Mouse (Mus musculus): ENCODE data around the gene Lgr6. TPM values are rescaled to one million over a fixed set of nuclear protein-coding genes. Genes with fewer than 3 reads are reported as not detected.

Lgr6 gene
- polyA plus RNA-seq, 1 experiment: 2.9 TPM

- H3K27ac ChIP-seq (ENCODE audit: insufficient read depth, low read length): no peak overlapping the region
- no peaks in the 10 kb centered on the region for H3K27me3 ChIP-seq (ENCODE audit: control insufficient read depth, insufficient read depth, low read length)
- 88% methylated on average over 5 of the region's 5 CpGs for WGBS
- H3K4me1 ChIP-seq (ENCODE audit: control insufficient read depth, insufficient read depth, low read length): no peaks in the 10 kb centered on the region
- no peak overlapping the region for H3K4me3 ChIP-seq (replicated peaks; ENCODE audit: insufficient read depth, low read depth, low read length)
- DNase-seq: no peak
- no peak for TF ChIP-seq CTCF (IDR thresholded peaks at IDR 0.05; ENCODE audit: borderline replicate concordance, insufficient read depth, low read depth, low read length)
- TF ChIP-seq POLR2A (IDR thresholded peaks at IDR 0.05; ENCODE audit: borderline replicate concordance, insufficient read depth, low read length): no peak
Observed at GRCm38 (mm10) chr1:135011912-135012311, 93.2 kb downstream of the Lgr6 start.

GRCm38 (mm10) chr1:135009833-135010232 is 95.2 kb downstream of the Lgr6 start:
- 36% methylated on average over 3 of the region's 3 CpGs for WGBS
- Histone ChIP-seq H3K27ac (ENCODE audit: insufficient read depth, low read length) (no peak overlapping the region), H3K27me3 (ENCODE audit: control insufficient read depth, insufficient read depth, low read length) (no peaks in the 10 kb centered on the region), H3K4me3 (replicated peaks; ENCODE audit: insufficient read depth, low read depth, low read length) (no peak overlapping the region), H3K4me1 (ENCODE audit: control insufficient read depth, insufficient read depth, low read length) (no peaks in the 10 kb centered on the region)
- TF ChIP-seq CTCF (IDR thresholded peaks at IDR 0.05; ENCODE audit: borderline replicate concordance, insufficient read depth, low read depth, low read length) (no peak), POLR2A (IDR thresholded peaks at IDR 0.05; ENCODE audit: borderline replicate concordance, insufficient read depth, low read length) (no peak)
- no peak for DNase-seq

- no peak for TF ChIP-seq CTCF (IDR thresholded peaks at IDR 0.05; ENCODE audit: borderline replicate concordance, insufficient read depth, low read depth, low read length)
- TF ChIP-seq POLR2A (IDR thresholded peaks at IDR 0.05; ENCODE audit: borderline replicate concordance, insufficient read depth, low read length): no peak
- H3K4me1 ChIP-seq (ENCODE audit: control insufficient read depth, insufficient read depth, low read length): no peaks in the 10 kb centered on the region
- no peak overlapping the region for H3K27ac ChIP-seq (ENCODE audit: insufficient read depth, low read length)
- 30% methylated on average over 7 of the region's 7 CpGs for WGBS
- H3K4me3 ChIP-seq (replicated peaks; ENCODE audit: insufficient read depth, low read depth, low read length): no peak overlapping the region
- no peak for DNase-seq
- H3K27me3 ChIP-seq (ENCODE audit: control insufficient read depth, insufficient read depth, low read length): no peaks in the 10 kb centered on the region
Observed at GRCm38 (mm10) chr1:135005696-135006095, 99.4 kb downstream of the Lgr6 start.

GRCm38 (mm10) chr1:135003346-135003745 is 101.7 kb downstream of the Lgr6 start:
- no peaks in the 10 kb centered on the region for H3K27me3 ChIP-seq (ENCODE audit: control insufficient read depth, insufficient read depth, low read length)
- WGBS: 40% methylated on average over 4 of the region's 4 CpGs
- no peak overlapping the region for H3K27ac ChIP-seq (ENCODE audit: insufficient read depth, low read length)
- TF ChIP-seq CTCF (IDR thresholded peaks at IDR 0.05; ENCODE audit: borderline replicate concordance, insufficient read depth, low read depth, low read length): no peak
- no peak for TF ChIP-seq POLR2A (IDR thresholded peaks at IDR 0.05; ENCODE audit: borderline replicate concordance, insufficient read depth, low read length)
- H3K4me3 ChIP-seq (replicated peaks; ENCODE audit: insufficient read depth, low read depth, low read length): no peak overlapping the region
- no peaks in the 10 kb centered on the region for H3K4me1 ChIP-seq (ENCODE audit: control insufficient read depth, insufficient read depth, low read length)
- no peak for DNase-seq

- Histone ChIP-seq H3K4me1 (ENCODE audit: control insufficient read depth, insufficient read depth, low read length) (no peaks in the 10 kb centered on the region; the same call in 1 of the 2 replicates), H3K27me3 (ENCODE audit: control insufficient read depth, insufficient read depth, low read length) (no peaks in the 10 kb centered on the region), H3K4me3 (replicated peaks; ENCODE audit: insufficient read depth, low read depth, low read length) (no peak overlapping the region), H3K27ac (ENCODE audit: insufficient read depth, low read length) (no peak overlapping the region)
- WGBS: 88% methylated on average over 9 of the region's 9 CpGs
- TF ChIP-seq CTCF (IDR thresholded peaks at IDR 0.05; ENCODE audit: borderline replicate concordance, insufficient read depth, low read depth, low read length) (no peak), POLR2A (IDR thresholded peaks at IDR 0.05; ENCODE audit: borderline replicate concordance, insufficient read depth, low read length) (no peak)
- DNase-seq: no peak
Observed at GRCm38 (mm10) chr1:135000527-135000926, 104.5 kb downstream of the Lgr6 start.

GRCm38 (mm10) chr1:134998231-134998630 is 106.8 kb downstream of the Lgr6 start:
- no peaks in the 10 kb centered on the region for H3K27me3 ChIP-seq (ENCODE audit: control insufficient read depth, insufficient read depth, low read length)
- 35% methylated on average over 8 of the region's 8 CpGs for WGBS
- TF ChIP-seq POLR2A (IDR thresholded peaks at IDR 0.05; ENCODE audit: borderline replicate concordance, insufficient read depth, low read length) (no peak), CTCF (IDR thresholded peaks at IDR 0.05; ENCODE audit: borderline replicate concordance, insufficient read depth, low read depth, low read length) (no peak)
- peak in 1 of 2 experiments; percentile 25 for DNase-seq
- no peak overlapping the region for H3K27ac ChIP-seq (ENCODE audit: insufficient read depth, low read length)
- H3K4me3 ChIP-seq (replicated peaks; ENCODE audit: insufficient read depth, low read depth, low read length): no peak overlapping the region
- no peaks in the 10 kb centered on the region; the same call in 1 of the 2 replicates for H3K4me1 ChIP-seq (ENCODE audit: control insufficient read depth, insufficient read depth, low read length)

- 72% methylated on average over 5 of the region's 5 CpGs for WGBS
- Histone ChIP-seq H3K27ac (ENCODE audit: insufficient read depth, low read length) (no peak overlapping the region), H3K27me3 (ENCODE audit: control insufficient read depth, insufficient read depth, low read length) (no peaks in the 10 kb centered on the region), H3K4me3 (replicated peaks; ENCODE audit: insufficient read depth, low read depth, low read length) (no peak overlapping the region), H3K4me1 (ENCODE audit: control insufficient read depth, insufficient read depth, low read length) (no peaks in the 10 kb centered on the region; the same call in 1 of the 2 replicates)
- TF ChIP-seq CTCF (IDR thresholded peaks at IDR 0.05; ENCODE audit: borderline replicate concordance, insufficient read depth, low read depth, low read length) (no peak), POLR2A (IDR thresholded peaks at IDR 0.05; ENCODE audit: borderline replicate concordance, insufficient read depth, low read length) (no peak)
- no peak for DNase-seq
Observed at GRCm38 (mm10) chr1:134997568-134997967, 107.5 kb downstream of the Lgr6 start.

- WGBS: 82% methylated on average over 7 of the region's 7 CpGs
- no peaks in the 10 kb centered on the region for H3K27me3 ChIP-seq (ENCODE audit: control insufficient read depth, insufficient read depth, low read length)
Observed at GRCm38 (mm10) chr1:134996471-134996870, 108.6 kb downstream of the Lgr6 start.

More at GRCm38 (mm10) chr1:134996471-134996870, 108.6 kb downstream of the Lgr6 start:
- Histone ChIP-seq H3K4me3 (replicated peaks; ENCODE audit: insufficient read depth, low read depth, low read length) (no peak overlapping the region), H3K4me1 (ENCODE audit: control insufficient read depth, insufficient read depth, low read length) (no peaks in the 10 kb centered on the region; the same call in 1 of the 2 replicates), H3K27ac (ENCODE audit: insufficient read depth, low read length) (no peak overlapping the region)
- DNase-seq: no peak
- TF ChIP-seq CTCF (IDR thresholded peaks at IDR 0.05; ENCODE audit: borderline replicate concordance, insufficient read depth, low read depth, low read length): no peak
- TF ChIP-seq POLR2A (IDR thresholded peaks at IDR 0.05; ENCODE audit: borderline replicate concordance, insufficient read depth, low read length): no peak

Measured in cerebellum, adult 2 months (tissue).